Mouse (Mus musculus) testis, adult 2 months (tissue): ENCODE measurements around the gene Sds.

ENCODE experiments used
- CTCF ChIP-seq: fragments of 200-500 bp; IDR thresholded peaks from 2 replicates; pipeline ENCODE4 v1.5.1; 2012; ENCODE audit warnings: low read depth, mild to moderate bottlenecking, inconsistent platforms, low read length, moderate library complexity; ENCODE audit not compliant: control insufficient read depth, insufficient read depth, insufficient replicate concordance
- POLR2A ChIP-seq: fragments of 200-500 bp; IDR thresholded peaks from 2 replicates; pipeline ENCODE4 v1.6.1; 2012; ENCODE audit warnings: low read depth, mild to moderate bottlenecking, inconsistent platforms, low read length, moderate library complexity; ENCODE audit not compliant: control insufficient read depth

DNA sequence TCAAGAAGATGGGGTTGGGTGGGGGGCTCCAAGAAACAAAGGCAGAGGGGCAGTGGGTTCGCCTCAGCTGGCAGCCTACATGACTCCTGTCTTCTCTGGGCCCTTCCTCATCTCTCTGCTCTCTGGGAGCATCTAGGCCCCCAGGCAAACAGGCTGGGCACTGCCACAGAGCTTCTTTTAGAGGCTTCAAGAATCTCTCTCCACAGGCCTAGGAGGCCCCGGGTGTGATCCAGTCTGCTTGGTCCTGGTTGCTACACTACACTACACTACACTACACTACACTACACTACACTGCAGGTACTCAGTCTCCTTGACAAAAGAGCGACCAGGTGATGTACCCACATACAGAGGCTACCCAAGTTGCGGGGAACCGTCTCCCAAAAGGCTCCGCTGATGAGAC lies 46.6 kb upstream of the Sds start:
- TF ChIP-seq CTCF (no peak), POLR2A (no peak)
